Mouse (Mus musculus) E14TG2a.4 (cell line): ENCODE data around the gene Slc38a6.

ENCODE experiments used
- H3K27me3 ChIP-seq: 2 replicates; pipeline ENCODE4 v1.6.1; 2014; ENCODE audit warnings: low read length, control low read depth; ENCODE audit not compliant: insufficient read depth
- H3K36me3 ChIP-seq: 2 replicates; pipeline ENCODE4 v1.6.1; 2014; ENCODE audit warnings: low read length, control low read depth; ENCODE audit not compliant: insufficient read depth
- H3K4me1 ChIP-seq: replicated peaks from 2 replicates; pipeline ENCODE4 v1.6.1; 2014; ENCODE audit warnings: low read depth, low read length, control low read depth
- H3K4me3 ChIP-seq: replicated peaks from 2 replicates; pipeline ENCODE4 v1.5.1; 2014; ENCODE audit warnings: mild to moderate bottlenecking, low read length
- H3K9me3 ChIP-seq: 2 replicates; pipeline ENCODE4 v1.6.1; 2014; ENCODE audit warnings: low read length, control low read depth
- CTCF ChIP-seq: conservative IDR thresholded peaks from 2 replicates; pipeline ENCODE4 v1.5.1; 2014; ENCODE audit warnings: low read length
- NANOG ChIP-seq: IDR thresholded peaks from 2 replicates; pipeline ENCODE4 v1.6.1; 2014; ENCODE audit warnings: borderline replicate concordance, low read length, mixed read lengths
- POU5F1 ChIP-seq: IDR thresholded peaks from 2 replicates; pipeline ENCODE4 v1.6.1; 2014; ENCODE audit warnings: low read length, borderline replicate concordance

Slc38a6 gene

GRCm38 (mm10) chr12:73400481-73401025 is 114.0 kb downstream of the Slc38a6 start:
- TF ChIP-seq POU5F1 = no peak
- no peak for TF ChIP-seq CTCF
- no peak for TF ChIP-seq NANOG
- Histone ChIP-seq H3K9me3 (no peaks in the 10 kb centered on the region), H3K4me3 (no peak overlapping the region)

GRCm38 (mm10) chr12:73401520-73402130 is 115.0 kb downstream of the Slc38a6 start:
- no peak overlapping the region for H3K4me3 ChIP-seq
- no peaks in the 10 kb centered on the region for H3K36me3 ChIP-seq
- H3K4me1 ChIP-seq = 0 out of 2 replicates have a peak, but pooled peaks cover 2% of the 10 kb centered on the region
- H3K27me3 ChIP-seq = peaks cover 6% of the 10 kb centered on the region; the same call in 1 of the 2 replicates
- H3K9me3 ChIP-seq = no peaks in the 10 kb centered on the region
- TF ChIP-seq NANOG = no peak
- no peak for TF ChIP-seq CTCF
- no peak for TF ChIP-seq POU5F1

More at GRCm38 (mm10) chr12:73400481-73401025, 114.0 kb downstream of the Slc38a6 start:
- Histone ChIP-seq H3K4me1 (0 out of 2 replicates have a peak, but pooled peaks cover under 1% of the 10 kb centered on the region), H3K27me3 (0 out of 2 replicates have a peak, but pooled peaks cover under 1% of the 10 kb centered on the region), H3K36me3 (no peaks in the 10 kb centered on the region)

GRCm38 (mm10) chr12:73402137-73402712 is 115.6 kb downstream of the Slc38a6 start:
- Histone ChIP-seq H3K36me3 (no peaks in the 10 kb centered on the region), H3K27me3 (peaks cover 8% of the 10 kb centered on the region; the same call in 1 of the 2 replicates), H3K4me1 (0 out of 2 replicates have a peak, but pooled peaks cover 2% of the 10 kb centered on the region), H3K4me3 (no peak overlapping the region), H3K9me3 (no peaks in the 10 kb centered on the region)
- TF ChIP-seq CTCF = no peak
- TF ChIP-seq NANOG = no peak
- no peak for TF ChIP-seq POU5F1

GRCm38 (mm10) chr12:73402851-73403665 is 116.5 kb downstream of the Slc38a6 start:
- H3K36me3 ChIP-seq = no peaks in the 10 kb centered on the region
- TF ChIP-seq POU5F1 (no peak), CTCF (no peak), NANOG (no peak)
- H3K27me3 ChIP-seq = peaks cover 8% of the 10 kb centered on the region; the same call in 1 of the 2 replicates
- 0 out of 2 replicates have a peak, but pooled peaks cover 2% of the 10 kb centered on the region for H3K4me1 ChIP-seq
- H3K9me3 ChIP-seq = no peaks in the 10 kb centered on the region
- H3K4me3 ChIP-seq = no peak overlapping the region
